Mouse (Mus musculus) midbrain, embryonic 10.5 days (tissue): Measurements from ENCODE around the gene Tspan5. TPM values are rescaled to one million over a fixed set of nuclear protein-coding genes. Genes with fewer than 3 reads are reported as not detected.

Source experiments
- DNase-seq: peaks from one replicate; pipeline ENCODE4 v3.0.0-alpha.2; 2017; ENCODE audit warnings: low spot score
- H3K27ac ChIP-seq: fragments of 300-500 bp; sonication (generic); replicated peaks from 2 replicates; pipeline ENCODE4 v1.5.1; 2016; ENCODE audit warnings: mild to moderate bottlenecking
- H3K27me3 ChIP-seq: fragments of 300-500 bp; sonication (generic); 2 replicates; pipeline ENCODE4 v1.6.1; 2016; ENCODE audit warnings: low read depth, mild to moderate bottlenecking; ENCODE audit not compliant: poor library complexity, severe bottlenecking
- H3K36me3 ChIP-seq: fragments of 300-500 bp; sonication (generic); 2 replicates; pipeline ENCODE4 v1.6.1; 2016; ENCODE audit warnings: mild to moderate bottlenecking, moderate library complexity
- H3K4me1 ChIP-seq: fragments of 300-500 bp; sonication (generic); 2 replicates; pipeline ENCODE4 v1.6.1; 2016
- H3K4me3 ChIP-seq: fragments of 300-500 bp; sonication (generic); 2 replicates; pipeline ENCODE4 v1.5.1; 2016; ENCODE audit warnings: mild to moderate bottlenecking, moderate library complexity
- H3K9me3 ChIP-seq: fragments of 300-500 bp; sonication (generic); replicated peaks from 2 replicates; pipeline ENCODE4 v1.6.1; 2016; ENCODE audit warnings: mild to moderate bottlenecking
- WGBS: fragments of 180-500 bp; shearing (Covaris S2); methylation state at CpG from one replicate; pipeline ENCODE4 v1.1.7; 2016; 5-methylcytosine and 5-hydroxymethylcytosine counted together
- polyA plus RNA-seq: library from polyadenylated mRNA; unstranded; fragments of >200 nt; fragmentation: Nextera tagmentation; extraction: Ambion mirVana; gene quantifications from 2 replicates; pipeline ENCODE4 v1.2.1, GENCODE M21; 2016

Gene Tspan5
- polyA plus RNA-seq, 1 experiment from 2014 or later, result 28.1 TPM

DNA sequence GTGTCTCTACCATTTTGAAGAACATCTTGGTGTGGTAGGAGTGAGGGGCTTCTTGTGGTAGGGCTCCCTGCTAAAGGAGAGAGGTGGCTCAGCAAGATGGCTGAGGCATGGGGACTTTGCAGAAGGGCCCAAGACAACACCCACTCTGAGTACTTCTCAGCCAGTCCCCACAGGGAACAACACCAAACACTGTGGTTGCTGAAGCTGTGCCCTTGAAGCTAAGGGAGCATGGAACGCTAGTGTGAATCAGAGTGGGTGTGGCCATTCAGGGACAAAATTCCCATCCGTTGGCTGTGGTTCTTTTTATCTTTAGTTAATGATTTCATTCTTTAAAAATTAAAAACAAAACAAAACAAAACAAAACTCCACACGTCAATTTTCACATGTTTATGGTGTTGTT is 22.8 kb downstream of the Tspan5 start:
- Histone ChIP-seq H3K4me3 (no peak overlapping the region), H3K36me3 (peaks cover 10% of the 10 kb centered on the region), H3K9me3 (no peaks in the 10 kb centered on the region), H3K4me1 (peaks cover 33% of the 10 kb centered on the region), H3K27me3 (no peaks in the 10 kb centered on the region), H3K27ac (no peak overlapping the region)
- DNase-seq, result no peak
- 84% methylated on average over 3 of the region's 3 CpGs for WGBS

DNA sequence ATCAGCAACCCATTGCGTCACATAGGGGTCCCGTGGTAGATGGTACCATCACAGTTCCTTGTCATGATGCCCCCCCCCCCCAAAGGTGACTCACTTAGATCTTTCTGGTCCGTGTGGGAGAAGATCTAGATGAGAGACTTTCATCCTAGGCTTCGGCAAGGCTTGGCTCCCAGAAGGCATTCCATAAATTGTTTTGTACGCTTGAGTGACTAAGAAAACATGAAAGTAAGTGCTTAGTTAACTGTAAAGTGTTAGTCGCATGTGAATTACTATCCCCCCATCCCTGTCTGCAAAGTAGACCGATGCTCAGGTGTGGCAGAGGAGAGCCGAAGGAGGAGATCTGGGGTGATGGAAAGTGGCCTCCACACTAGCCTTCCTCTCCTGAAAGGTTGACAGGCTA is 25.0 kb downstream of the Tspan5 start:
- Histone ChIP-seq H3K4me1 (peaks cover 34% of the 10 kb centered on the region), H3K4me3 (no peak overlapping the region), H3K9me3 (no peaks in the 10 kb centered on the region), H3K27ac (no peak overlapping the region), H3K27me3 (no peaks in the 10 kb centered on the region), H3K36me3 (peaks cover 10% of the 10 kb centered on the region)
- DNase-seq, result no peak
- 79% methylated on average over 8 of the region's 8 CpGs for WGBS

DNA sequence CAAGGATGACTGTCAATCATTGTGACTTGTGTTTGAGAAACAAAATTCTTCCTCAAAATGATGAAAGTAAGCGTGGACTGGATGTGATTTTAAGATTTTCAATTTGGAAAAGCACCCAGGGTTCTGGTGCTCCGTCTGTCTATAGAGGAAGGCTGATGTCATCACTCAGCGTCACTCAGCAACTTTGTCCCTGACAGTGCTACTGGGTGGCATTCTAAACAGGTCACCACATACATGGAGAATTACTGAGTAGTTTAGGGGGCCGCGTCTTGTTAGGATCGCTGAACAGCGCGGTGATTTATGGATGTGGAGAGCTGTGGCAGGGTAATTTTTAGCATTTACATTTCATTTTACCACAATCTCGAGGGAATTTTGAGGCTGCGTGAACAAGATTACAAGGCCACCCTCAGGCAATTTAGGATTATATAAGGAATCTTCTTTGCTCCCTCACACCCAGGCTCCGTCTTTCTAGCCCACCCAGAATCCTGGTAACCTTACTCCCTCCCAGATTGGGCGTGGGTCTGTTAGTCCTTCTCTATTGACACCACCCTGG is 26.6 kb downstream of the Tspan5 start:
- no peak for DNase-seq
- Histone ChIP-seq H3K4me3 (no peak overlapping the region), H3K9me3 (no peaks in the 10 kb centered on the region), H3K27ac (no peak overlapping the region), H3K4me1 (peaks cover 34% of the 10 kb centered on the region), H3K27me3 (no peaks in the 10 kb centered on the region), H3K36me3 (0 out of 2 replicates have a peak, but pooled peaks cover 3% of the 10 kb centered on the region)
- 86% methylated on average over 12 of the region's 12 CpGs for WGBS

DNA sequence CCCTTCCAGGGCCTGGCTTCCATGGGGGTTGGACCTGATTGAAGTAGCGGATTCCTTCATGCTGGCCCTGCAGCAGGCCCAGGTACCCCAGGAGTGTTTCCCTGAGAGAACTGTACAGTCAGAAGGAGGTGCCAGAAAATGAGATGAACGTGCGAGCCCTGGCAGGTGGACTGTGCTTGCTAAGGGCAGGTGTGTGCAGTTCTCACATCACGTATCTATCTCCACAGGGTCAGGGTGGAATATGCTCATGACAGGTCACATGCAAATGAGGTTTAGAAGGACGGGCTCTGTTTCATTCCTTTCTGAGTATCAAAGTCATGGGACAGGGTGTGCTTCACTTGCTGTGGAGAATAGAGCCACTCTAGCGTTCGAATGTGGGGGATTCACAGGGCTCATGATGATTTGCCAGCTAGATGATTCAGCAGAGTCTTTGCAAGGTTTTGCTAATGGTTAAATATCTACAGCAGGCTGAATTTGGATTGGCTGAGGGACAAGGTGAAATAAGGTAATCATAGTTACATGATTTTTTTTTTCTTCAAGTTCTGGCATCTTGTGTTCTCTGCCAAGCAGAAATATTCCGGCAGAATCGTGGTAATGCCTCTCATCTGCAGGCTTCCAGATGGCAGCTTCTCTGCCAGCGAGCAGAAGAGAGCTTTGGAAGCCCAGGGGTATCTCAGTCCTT is 28.8 kb downstream of the Tspan5 start:
- Histone ChIP-seq H3K9me3 (no peaks in the 10 kb centered on the region), H3K36me3 (no peaks in the 10 kb centered on the region), H3K4me3 (no peak overlapping the region), H3K27ac (0 out of 2 replicates have a peak overlapping the region, but pooled peaks have one; percentile 0), H3K4me1 (peaks cover 34% of the 10 kb centered on the region), H3K27me3 (no peaks in the 10 kb centered on the region)
- WGBS, result 76% methylated on average over 10 of the region's 10 CpGs
- no peak for DNase-seq

DNA sequence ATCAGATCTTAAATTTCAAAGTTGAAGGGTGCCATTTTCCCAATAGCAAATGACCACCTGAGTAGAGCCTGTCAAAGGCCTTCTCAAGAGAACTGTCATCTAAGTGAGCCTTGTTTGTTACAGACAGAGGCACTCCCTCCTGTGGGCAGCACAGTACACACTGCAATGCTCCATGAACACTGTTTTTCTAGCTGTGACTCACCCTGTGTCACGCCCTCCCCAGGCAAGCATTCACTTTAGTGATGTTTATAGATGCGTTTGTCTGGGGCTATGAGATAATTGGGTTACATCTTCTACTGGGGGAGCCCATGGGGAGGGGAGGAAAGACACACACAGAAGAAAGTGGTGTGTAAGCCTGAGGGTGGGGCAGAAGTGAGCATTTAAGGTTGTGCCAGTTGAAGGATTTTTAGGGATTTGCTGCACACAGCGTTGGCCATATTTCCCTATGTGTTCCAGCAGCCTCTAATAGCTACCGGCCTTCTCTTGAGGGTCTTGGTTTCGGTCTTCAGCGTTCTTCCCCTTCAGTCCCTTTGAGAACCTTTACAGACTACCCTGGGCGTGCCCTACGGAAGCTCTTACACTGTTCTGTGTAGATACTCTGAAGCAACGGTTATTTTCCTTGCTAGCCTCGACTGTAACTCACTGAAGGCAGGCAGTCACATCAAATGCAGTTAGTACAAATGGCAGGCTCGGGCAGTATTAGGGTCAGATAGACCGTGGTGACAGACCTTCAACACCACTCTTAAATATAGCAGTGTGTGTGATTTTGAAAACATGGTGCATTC is 29.7 kb downstream of the Tspan5 start:
- Histone ChIP-seq H3K4me3 (no peak overlapping the region), H3K27me3 (no peaks in the 10 kb centered on the region), H3K4me1 (peaks cover 34% of the 10 kb centered on the region), H3K36me3 (no peaks in the 10 kb centered on the region), H3K27ac (no peak overlapping the region), H3K9me3 (no peaks in the 10 kb centered on the region)
- no peak for DNase-seq
- 86% methylated on average over 12 of the region's 12 CpGs for WGBS

DNA sequence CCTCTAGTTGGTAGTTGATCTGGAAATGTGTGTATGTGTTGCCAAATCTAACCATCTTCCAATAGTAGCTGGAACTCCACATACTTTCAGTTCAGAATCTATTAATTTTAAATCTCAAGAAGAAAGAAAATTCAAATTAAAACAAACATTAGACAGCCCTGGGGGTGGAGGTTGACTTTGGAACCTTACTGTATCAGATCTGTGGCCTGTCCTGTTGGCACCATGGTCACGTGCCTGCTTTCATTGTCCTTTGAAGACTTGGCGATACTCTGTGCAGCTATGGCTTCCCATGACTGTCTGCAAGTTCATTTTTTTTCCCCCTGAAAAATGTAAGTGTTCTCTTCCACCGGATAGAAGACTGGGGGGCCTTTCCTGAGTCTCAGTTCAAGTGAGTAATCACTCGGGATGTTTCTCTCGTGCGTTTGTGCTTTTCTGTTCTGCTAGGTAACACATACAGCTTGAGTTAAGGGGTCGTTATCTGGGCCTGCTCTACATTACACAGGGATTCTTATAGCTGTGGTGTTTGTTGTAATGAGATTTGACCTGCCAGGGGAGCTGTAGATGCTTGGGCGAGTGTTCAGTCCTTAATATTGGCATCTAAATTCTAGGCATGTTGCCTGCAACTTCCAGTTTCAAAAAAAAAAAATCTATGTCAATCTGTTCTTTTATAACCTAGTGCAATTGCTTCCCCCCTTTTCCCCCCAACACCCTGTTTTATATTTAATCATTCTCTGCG is 32.0 kb downstream of the Tspan5 start:
- Histone ChIP-seq H3K4me3 (no peak overlapping the region), H3K4me1 (peaks cover 35% of the 10 kb centered on the region), H3K27ac (no peak overlapping the region), H3K27me3 (no peaks in the 10 kb centered on the region), H3K36me3 (no peaks in the 10 kb centered on the region), H3K9me3 (no peaks in the 10 kb centered on the region)
- whole genome bisulfite sequencing, result 78% methylated on average over 9 of the region's 9 CpGs
- DNase-seq, result no peak

DNA sequence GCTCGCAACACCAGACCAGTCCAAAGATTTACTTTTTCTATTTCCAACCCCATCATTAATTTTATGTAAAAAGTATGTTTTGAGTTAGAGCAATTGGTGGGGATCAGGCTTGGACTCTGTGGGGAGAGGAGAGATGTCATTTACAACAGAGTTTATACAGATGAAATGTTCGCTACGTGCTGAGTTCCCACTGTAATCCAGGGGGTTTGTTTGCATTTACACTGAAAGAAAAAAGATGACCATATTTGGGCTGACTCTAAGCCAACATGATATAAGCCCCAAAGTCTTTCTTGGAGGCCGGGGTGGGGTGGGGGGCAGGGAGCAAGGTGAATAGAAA is 32.6 kb downstream of the Tspan5 start:
- Histone ChIP-seq H3K36me3 (no peaks in the 10 kb centered on the region), H3K27ac (no peak overlapping the region), H3K4me1 (peaks cover 37% of the 10 kb centered on the region), H3K4me3 (no peak overlapping the region), H3K9me3 (no peaks in the 10 kb centered on the region), H3K27me3 (no peaks in the 10 kb centered on the region)
- DNase-seq, result no peak
- whole genome bisulfite sequencing, result 89% methylated on average over 4 of the region's 4 CpGs

DNA sequence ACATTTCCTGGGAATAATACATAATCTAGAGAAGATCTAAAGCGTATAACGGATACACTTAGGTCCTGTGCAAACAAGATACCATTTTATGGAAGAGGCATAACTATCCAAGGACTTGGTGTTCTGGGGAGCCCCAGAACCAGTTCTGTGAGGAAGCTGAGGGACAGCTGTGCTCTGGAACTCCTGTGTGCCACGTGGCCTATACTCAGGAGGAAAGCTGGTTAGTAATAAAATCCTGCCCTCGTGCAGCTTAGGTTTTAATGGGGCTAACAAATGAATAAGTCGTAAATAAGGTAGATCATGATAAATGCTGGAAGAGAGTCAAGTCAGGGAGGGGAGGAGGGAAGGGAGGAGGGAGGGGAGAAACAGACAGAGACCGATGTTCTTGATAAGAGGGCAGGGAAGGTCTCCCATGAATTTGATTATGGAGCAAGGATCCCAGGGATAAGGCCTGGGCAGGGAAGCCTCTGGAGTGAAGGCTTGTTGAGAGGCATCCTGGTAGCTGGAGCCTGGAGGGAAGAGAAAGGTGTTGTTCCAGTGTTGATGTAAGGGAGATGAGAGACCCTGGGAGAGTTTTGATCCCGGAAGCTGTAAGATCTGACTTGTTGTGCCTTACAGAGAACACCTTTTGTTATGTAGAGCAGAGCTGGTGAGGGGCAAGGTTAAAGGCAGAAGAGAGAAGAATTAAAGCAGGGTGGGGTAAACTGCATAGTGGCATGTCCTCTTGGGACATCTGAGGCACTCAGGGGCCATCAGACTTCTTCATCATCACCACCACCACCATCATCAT is 34.1 kb downstream of the Tspan5 start:
- Histone ChIP-seq H3K4me1 (peaks cover 35% of the 10 kb centered on the region), H3K27me3 (no peaks in the 10 kb centered on the region), H3K9me3 (no peaks in the 10 kb centered on the region), H3K36me3 (no peaks in the 10 kb centered on the region), H3K4me3 (no peak overlapping the region), H3K27ac (no peak overlapping the region)
- WGBS, result 85% methylated on average over 7 of the region's 7 CpGs
- DNase-seq, result no peak

DNA sequence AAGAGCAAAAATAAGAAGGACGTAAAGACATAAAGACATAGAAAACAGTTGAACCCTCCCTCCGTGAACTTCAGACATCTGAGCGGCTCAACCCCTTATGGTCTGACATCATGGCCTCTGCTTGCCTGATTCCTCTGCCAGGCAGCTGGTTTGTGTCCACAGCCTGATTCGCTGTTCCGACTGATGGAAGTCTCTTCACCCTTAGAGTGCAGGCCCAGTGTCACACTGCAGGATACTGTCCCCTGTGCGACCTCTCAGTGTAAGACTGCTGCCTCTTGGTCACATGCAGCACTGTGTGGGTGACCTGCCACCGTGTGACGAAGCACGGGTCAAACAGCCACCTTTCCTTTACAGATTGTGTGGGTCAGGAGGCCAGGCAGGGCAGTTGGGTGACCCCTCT is 39.5 kb downstream of the Tspan5 start:
- no peak for DNase-seq
- H3K36me3 ChIP-seq, result no peaks in the 10 kb centered on the region
- H3K9me3 ChIP-seq, result no peaks in the 10 kb centered on the region
- H3K4me1 ChIP-seq, result peaks cover 59% of the 10 kb centered on the region
- H3K27me3 ChIP-seq, result no peaks in the 10 kb centered on the region
- peak overlapping the region; percentile 28; the same call in 1 of the 2 replicates for H3K27ac ChIP-seq
- WGBS, result 78% methylated on average over 9 of the region's 9 CpGs
- H3K4me3 ChIP-seq, result no peak overlapping the region

DNA sequence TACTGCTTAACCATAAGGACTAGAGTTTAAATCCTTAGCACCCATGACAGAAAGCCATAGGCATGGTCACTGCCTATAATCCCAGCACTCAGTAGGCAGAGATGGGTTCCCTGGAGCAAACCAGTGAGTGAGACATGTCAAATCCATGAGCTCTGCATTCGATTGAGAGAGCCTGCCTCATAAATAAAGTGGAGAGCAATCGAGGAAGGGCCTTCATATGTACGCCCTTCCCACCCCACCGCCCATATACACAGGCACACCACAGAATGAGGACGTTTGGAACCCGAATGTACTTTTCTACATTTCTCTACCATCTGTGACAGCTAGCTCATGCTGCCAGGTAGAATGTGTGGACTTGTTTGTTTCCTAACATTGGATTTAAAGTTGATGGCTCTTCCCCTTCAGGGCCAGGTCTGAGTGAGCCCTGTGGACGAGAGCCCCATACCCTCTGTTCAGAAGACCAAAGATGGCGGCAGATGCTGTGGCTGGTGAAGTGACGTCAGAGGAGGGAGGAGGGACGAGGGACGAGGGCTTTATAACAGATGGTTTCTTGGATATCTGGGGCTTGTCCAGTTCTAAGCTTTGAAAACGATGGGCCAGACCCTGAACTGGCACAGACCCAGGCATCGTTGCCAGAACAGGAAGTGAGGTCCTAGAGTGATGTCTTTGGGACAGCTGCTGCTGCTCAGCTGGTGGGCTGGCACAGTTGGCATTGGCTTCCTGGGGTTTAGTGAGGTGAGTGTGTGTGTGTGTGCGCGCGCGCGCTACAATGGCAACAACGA is 42.1 kb downstream of the Tspan5 start:
- Histone ChIP-seq H3K4me3 (no peak overlapping the region), H3K27ac (no peak overlapping the region), H3K9me3 (no peaks in the 10 kb centered on the region), H3K27me3 (no peaks in the 10 kb centered on the region), H3K36me3 (no peaks in the 10 kb centered on the region), H3K4me1 (peaks cover 55% of the 10 kb centered on the region)
- DNase-seq, result no peak
- 93% methylated on average over 19 of the region's 19 CpGs for WGBS

DNA sequence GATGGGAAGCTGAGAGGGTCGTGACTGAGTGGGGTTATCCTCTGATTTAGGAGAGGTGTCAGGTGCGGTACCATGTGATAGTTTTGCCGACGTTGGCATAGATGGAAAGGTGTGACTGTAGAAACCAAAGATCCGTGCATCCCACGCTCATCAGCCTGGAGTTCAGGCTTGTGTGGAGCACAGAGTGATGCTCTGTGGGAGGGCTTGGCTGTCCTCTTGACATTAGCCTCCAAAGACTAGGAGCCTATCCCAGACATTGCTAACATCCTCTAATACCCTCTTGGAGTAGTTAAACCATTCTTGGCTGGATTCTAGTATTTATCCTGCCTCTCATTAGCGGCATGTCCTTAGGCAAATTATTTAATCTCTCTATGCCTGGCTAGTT is 42.6 kb downstream of the Tspan5 start:
- Histone ChIP-seq H3K36me3 (0 out of 2 replicates have a peak, but pooled peaks cover 2% of the 10 kb centered on the region), H3K4me3 (no peak overlapping the region), H3K9me3 (no peaks in the 10 kb centered on the region), H3K4me1 (peaks cover 49% of the 10 kb centered on the region), H3K27me3 (no peaks in the 10 kb centered on the region), H3K27ac (no peak overlapping the region)
- WGBS, result 90% methylated on average over 7 of the region's 7 CpGs
- no peak for DNase-seq
